Mouse (Mus musculus) bone marrow macrophage, adult 2 months (primary cell): ENCODE data around the gene AU022252. TPM values are rescaled to one million over a fixed set of nuclear protein-coding genes. Genes with fewer than 3 reads are reported as not detected.

Source experiments
- H3K27ac ChIP-seq: 2 replicates; pipeline ENCODE4 v1.5.1; 2012; ENCODE audit warnings: low read depth, low read length; ENCODE audit not compliant: insufficient read depth
- H3K4me1 ChIP-seq: 2 replicates; pipeline ENCODE4 v1.6.1; 2012; ENCODE audit warnings: low read length; ENCODE audit not compliant: control insufficient read depth, insufficient read depth
- H3K4me3 ChIP-seq: 2 replicates; pipeline ENCODE4 v1.5.1; 2012; ENCODE audit warnings: mild to moderate bottlenecking, low read length, moderate library complexity; ENCODE audit not compliant: insufficient read depth
- CTCF ChIP-seq: IDR thresholded peaks from 2 replicates; pipeline ENCODE4 v1.5.1; 2012; ENCODE audit warnings: low read depth, mild to moderate bottlenecking, low read length, moderate library complexity
- POLR2A ChIP-seq: IDR thresholded peaks from 2 replicates; pipeline ENCODE4 v1.6.1; 2012; ENCODE audit warnings: mild to moderate bottlenecking, low read depth, low read length, borderline replicate concordance
- polyA plus RNA-seq: library from polyadenylated mRNA; stranded (reverse); fragments of >200 nt; gene quantifications from 2 replicates; pipeline ENCODE4 v1.2.4, GENCODE M21; 2012; ENCODE audit not compliant: missing spikeins, insufficient read depth, insufficient read length

AU022252 gene
- polyA plus RNA-seq, 1 experiment, result 7.0 TPM

DNA sequence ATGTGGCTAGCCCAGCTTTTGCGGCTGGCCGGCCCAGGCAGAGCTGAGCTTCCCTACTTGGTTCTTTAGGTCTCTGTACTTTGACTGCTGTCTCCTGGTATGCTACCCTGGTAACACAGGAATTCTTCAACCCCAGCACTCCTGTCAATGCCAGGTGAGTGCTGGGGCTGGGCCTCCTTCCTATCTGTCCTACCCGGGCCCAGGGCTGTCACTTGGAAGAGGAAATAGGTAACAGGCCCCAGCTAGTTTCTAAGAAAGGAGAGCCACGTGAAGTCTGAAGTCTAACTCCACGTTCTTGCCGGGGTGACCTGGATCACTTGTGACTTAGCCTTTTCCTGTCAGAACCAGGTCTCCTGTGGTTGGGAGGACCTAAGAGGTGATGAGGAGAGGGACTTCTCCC is 24.6 kb upstream of the AU022252 start:
- Histone ChIP-seq H3K4me1 (peaks cover 6% of the 10 kb centered on the region), H3K27ac (no peak overlapping the region), H3K4me3 (no peak overlapping the region)
- TF ChIP-seq POLR2A (no peak), CTCF (no peak)

DNA sequence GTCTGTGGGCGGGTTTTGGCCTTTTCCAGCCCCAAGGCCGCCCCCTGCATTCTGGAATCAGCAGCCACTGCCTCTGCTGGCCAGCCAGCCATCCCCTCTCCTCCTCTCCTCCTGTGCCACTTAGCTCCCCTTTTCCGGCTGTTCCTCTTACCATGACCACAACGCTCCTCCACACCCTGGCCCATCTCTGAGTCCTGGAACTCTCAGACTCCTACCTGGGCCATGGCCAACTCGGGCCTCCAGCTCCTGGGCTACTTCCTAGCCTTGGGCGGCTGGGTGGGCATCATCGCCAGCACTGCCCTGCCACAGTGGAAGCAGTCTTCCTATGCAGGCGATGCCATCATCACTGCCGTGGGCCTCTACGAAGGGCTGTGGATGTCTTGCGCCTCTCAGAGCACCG is 22.8 kb upstream of the AU022252 start, which contains the start of gene Cldn19:
Gene Cldn19 (plus strand): TSS at position 64 of the 400 bp plus-strand sequence.
- peaks cover 6% of the 10 kb centered on the region for H3K4me1 ChIP-seq
- TF ChIP-seq POLR2A, result no peak
- no peak for TF ChIP-seq CTCF

DNA sequence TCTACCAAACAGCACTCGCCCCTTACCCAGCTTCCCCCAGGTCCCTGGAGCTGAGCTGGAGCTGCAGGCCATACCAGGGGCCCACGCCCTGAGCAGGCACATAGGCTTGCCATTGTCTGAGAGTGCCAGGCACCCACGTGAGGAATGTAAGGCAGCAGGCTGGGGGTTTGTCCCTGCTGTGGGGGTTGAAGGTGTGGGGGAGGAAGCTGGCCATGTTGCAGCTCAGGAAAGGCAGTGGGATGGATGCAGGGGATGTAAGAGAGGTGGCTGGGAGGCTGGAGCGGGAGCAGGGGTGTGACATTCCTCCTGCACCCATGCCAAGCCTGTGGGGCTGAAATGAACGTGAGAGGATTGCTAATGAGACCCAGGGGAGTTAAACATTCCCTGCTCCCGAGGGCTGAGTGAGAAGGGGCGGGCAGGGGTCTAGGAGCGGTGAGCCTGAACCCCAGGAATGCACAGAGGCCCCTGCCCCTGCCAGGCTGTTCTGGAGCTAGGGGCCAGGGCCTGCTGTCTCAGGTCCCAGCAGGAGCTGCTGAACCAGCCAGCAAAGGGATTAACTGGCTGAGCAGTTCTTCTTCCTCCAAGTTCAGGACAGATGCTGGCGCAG is 21.6 kb upstream of the AU022252 start:
- H3K27ac ChIP-seq, result no peak overlapping the region
- no peak overlapping the region for H3K4me3 ChIP-seq
- TF ChIP-seq CTCF (no peak), POLR2A (no peak)
- H3K4me1 ChIP-seq, result 0 out of 2 replicates have a peak, but pooled peaks cover under 1% of the 10 kb centered on the region

More for the DNA sequence above, 22.8 kb upstream of the AU022252 start, which contains the start of gene Cldn19:
- H3K27ac ChIP-seq, result no peak within 1 kb of the TSS
- H3K4me3 ChIP-seq, result no peak within 1 kb of the TSS

DNA sequence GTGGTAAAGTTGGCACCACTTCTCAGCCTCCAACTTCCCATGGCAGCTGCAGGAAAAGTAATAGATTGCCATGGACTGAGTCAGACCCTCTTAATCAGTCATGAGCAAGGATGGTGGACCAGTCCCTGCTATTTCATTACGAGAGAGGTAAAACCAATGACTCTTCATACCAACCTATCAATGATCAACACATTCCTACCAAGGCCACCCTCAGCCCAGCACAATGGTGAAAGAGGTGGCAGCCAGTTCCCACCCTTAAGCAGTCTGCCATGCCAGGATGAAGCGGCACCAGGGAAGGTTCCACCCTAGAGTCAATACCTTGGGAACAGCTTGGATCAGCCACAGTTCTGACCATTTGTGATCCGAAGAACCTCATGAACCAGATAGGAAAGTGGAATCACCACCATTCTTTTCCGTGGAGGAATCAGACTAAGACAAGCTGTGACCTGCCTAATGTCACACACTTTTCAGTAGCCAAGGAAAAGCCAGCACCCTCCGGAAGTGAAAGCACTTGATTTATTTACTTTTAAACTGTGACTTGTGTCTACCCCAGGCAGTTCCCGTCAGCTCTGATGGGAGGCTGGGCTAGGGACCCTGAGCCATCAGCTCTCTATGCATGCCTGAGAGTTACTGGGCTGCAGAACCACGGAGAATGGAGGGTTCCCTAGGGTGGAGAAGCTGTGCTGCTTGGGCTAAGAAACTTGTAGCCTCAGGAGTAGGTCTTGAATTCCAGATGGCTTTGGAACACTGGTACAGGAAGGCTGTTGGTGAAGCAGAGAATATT is 19.7 kb upstream of the AU022252 start:
- no peak overlapping the region for H3K4me3 ChIP-seq
- no peak for TF ChIP-seq CTCF
- no peak for TF ChIP-seq POLR2A
- H3K4me1 ChIP-seq, result no peaks in the 10 kb centered on the region
- H3K27ac ChIP-seq, result no peak overlapping the region

DNA sequence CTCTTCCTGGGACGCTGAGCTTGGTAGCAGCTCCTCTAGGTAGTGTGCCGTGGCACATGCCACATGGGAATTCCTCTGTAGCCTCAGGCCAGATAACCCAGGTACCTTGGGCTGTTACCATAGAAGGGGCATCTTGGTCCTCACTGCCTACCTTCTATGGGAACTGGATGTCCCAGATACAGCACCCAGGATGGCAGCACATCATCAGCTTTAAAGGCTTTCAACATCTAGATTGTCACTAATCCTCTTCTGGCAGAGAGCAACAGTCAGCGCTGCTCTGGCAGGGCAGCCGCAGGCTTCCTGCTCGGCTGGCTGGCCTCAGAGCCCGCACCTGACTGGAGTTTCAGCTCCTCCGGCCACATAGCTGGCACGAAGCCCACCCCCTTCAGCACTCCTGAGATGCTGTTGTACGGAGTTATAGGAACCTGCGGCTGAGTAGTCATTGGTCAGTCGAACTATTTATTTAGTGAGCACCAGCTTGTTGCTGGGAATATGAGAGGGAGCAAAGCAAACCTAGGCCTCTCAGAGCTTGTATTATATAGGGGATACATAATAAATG is 16.0 kb upstream of the AU022252 start:
- Histone ChIP-seq H3K27ac (no peak overlapping the region), H3K4me1 (no peaks in the 10 kb centered on the region)

DNA sequence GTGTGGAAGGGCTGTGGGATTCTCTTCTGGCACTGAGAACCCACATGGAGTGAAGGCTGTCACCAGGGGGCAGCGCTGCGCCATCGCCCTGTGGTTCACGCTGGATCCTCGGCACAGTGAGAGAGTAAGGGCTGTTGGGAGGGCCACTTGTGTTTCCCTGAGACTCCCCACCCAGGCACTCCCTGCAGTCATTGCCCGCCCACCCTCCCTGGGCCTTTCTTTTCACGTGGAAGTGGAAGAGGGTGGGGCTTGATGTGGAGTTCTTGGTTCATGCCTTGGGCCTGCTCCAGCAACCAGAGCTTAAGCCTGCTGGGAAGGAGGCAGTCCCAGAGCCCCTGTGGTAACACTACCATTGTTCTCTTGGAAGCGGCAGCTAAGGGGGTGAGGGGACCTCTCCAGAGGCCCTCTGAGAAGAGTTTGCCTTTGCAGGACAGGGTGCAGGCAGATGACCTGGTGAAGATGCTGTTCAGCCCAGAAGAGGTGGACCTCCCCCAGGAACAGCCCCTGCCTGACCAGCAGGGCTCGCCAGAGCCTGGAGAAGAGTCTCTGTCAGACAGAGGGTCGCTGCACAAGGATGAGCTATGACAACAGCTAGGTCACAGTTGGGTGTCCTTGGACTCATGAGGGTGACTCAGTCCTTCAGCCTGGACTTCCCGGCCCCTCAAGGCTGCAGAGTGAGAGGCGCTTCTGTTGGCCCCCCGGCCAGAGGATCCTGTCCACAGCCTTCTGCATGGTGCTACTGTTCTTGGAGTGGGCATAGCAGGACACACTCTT is 15.1 kb upstream of the AU022252 start:
- Histone ChIP-seq H3K27ac (no peak overlapping the region), H3K4me1 (no peaks in the 10 kb centered on the region), H3K4me3 (no peak overlapping the region)
- no peak for TF ChIP-seq POLR2A
- peak; percentile 48 for TF ChIP-seq CTCF

More for the DNA sequence above, 16.0 kb upstream of the AU022252 start:
- no peak overlapping the region for H3K4me3 ChIP-seq
- TF ChIP-seq CTCF (no peak), POLR2A (no peak)

DNA sequence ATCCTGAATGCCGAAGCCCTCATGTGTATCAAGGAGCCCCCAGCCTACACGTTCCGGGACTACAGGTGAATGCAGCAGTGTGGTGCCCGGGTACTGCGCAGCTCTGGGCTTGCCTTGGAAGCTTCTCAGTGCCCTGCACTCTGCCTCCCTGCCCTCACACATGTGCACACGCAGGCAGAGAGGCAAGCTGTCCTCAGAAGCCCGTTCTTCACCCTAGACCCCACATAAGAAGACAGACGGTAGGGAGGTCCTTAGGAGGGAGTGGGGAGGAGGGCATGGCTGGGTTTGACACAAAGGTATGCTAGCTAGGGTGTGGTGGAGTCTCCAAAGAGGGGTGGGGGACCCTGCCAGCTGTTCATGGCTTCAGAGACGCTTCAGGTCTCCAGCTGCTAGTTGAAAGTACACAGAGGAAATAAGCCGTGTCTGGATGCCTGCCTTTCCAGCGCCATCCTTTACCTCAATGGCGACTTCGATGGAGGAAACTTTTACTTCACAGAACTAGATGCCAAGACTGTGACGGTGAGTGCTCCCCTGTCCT is 14.2 kb upstream of the AU022252 start:
- TF ChIP-seq POLR2A, result no peak
- TF ChIP-seq CTCF, result no peak
- Histone ChIP-seq H3K4me1 (no peaks in the 10 kb centered on the region), H3K27ac (no peak overlapping the region), H3K4me3 (no peak overlapping the region)

DNA sequence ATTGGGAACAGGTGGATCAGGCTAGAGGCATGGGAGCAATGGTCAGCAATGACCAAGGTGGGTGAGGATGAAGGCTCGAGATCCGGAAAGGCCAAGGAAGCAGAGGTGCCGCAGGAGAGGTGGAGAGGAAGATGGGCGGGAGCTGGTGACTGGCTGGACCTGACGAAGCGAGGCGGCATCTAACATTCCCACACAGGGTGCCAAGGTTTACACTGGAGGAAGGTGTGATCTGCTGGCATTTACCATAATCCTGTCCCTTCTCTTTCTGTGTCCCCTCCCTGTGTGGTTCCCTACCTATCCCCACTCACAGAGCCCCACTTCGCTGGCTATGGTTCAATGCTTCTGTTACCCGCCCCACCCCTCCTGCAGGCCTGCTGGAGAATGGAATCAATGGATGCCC is 13.4 kb upstream of the AU022252 start:
- Histone ChIP-seq H3K4me1 (no peaks in the 10 kb centered on the region), H3K27ac (no peak overlapping the region), H3K4me3 (no peak overlapping the region)
- TF ChIP-seq CTCF (no peak), POLR2A (no peak)

DNA sequence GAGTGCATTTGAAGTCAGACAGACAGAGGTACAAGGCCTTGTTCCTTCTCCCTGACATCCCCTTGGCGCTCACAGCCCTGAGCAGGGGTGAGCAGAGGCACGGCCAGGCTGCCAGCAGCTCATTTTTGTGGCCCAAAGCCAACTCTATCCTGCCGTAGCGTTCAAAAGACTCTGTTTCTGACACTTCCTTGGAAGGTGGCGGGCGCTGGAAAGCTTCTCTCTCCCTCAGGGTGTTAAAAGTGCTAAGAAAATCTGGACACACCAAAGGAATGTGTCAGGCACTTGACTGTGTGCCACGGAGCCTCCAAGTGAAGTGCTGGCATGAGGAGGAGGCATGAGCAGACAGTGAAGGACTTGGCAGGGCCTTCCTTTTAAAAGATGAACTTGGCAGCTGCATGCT is 13.0 kb upstream of the AU022252 start:
- H3K4me3 ChIP-seq, result no peak overlapping the region
- no peak for TF ChIP-seq POLR2A
- TF ChIP-seq CTCF, result no peak
- H3K27ac ChIP-seq, result no peak overlapping the region
- no peaks in the 10 kb centered on the region for H3K4me1 ChIP-seq
